Mouse (Mus musculus): ENCODE results near the gene Serp1. TPM values are rescaled to one million over a fixed set of nuclear protein-coding genes. Genes with fewer than 3 reads are reported as not detected.

Serp1 gene
- polyA plus RNA-seq, 1 experiment: not detected

GRCm38 (mm10) chr3:58524246-58524645 lies 1.4 kb downstream of the Serp1 start:
- Histone ChIP-seq H3K4me1 (ENCODE audit: control insufficient read depth, insufficient read depth, low read length) (no peaks in the 10 kb centered on the region), H3K27ac (ENCODE audit: insufficient read depth, low read depth, low read length) (no peak overlapping the region), H3K4me3 (ENCODE audit: insufficient read depth, low read depth, low read length) (no peak overlapping the region)
- TF ChIP-seq POLR2A (IDR thresholded peaks at IDR 0.05; ENCODE audit: insufficient read depth, low read depth, low read length): no peak
- no peak for TF ChIP-seq CTCF (IDR thresholded peaks at IDR 0.05; ENCODE audit: insufficient read depth, low read depth, low read length)
- 32% methylated on average over 4 of the region's 4 CpGs for WGBS

GRCm38 (mm10) chr3:58523386-58523785 lies 2.3 kb downstream of the Serp1 start:
- 94% methylated on average over 3 of the region's 3 CpGs for WGBS
- no peak overlapping the region for H3K4me3 ChIP-seq (ENCODE audit: insufficient read depth, low read depth, low read length)
- H3K27ac ChIP-seq (ENCODE audit: insufficient read depth, low read depth, low read length): no peak overlapping the region
- TF ChIP-seq CTCF (IDR thresholded peaks at IDR 0.05; ENCODE audit: insufficient read depth, low read depth, low read length) (no peak), POLR2A (IDR thresholded peaks at IDR 0.05; ENCODE audit: insufficient read depth, low read depth, low read length) (no peak)
- H3K4me1 ChIP-seq (ENCODE audit: control insufficient read depth, insufficient read depth, low read length): no peaks in the 10 kb centered on the region

- no peak overlapping the region for H3K4me3 ChIP-seq (ENCODE audit: insufficient read depth, low read depth, low read length)
- no peak overlapping the region for H3K27ac ChIP-seq (ENCODE audit: insufficient read depth, low read depth, low read length)
- no peaks in the 10 kb centered on the region for H3K4me1 ChIP-seq (ENCODE audit: control insufficient read depth, insufficient read depth, low read length)
- WGBS: 89% methylated on average over 2 of the region's 2 CpGs
- TF ChIP-seq POLR2A (IDR thresholded peaks at IDR 0.05; ENCODE audit: insufficient read depth, low read depth, low read length) (no peak), CTCF (IDR thresholded peaks at IDR 0.05; ENCODE audit: insufficient read depth, low read depth, low read length) (no peak)
These were observed 4.3 kb downstream of the Serp1 start for GRCm38 (mm10) chr3:58521361-58521760.

GRCm38 (mm10) chr3:58520286-58520685 lies 5.4 kb downstream of the Serp1 start:
- no peak overlapping the region for H3K4me3 ChIP-seq (ENCODE audit: insufficient read depth, low read depth, low read length)
- TF ChIP-seq CTCF (IDR thresholded peaks at IDR 0.05; ENCODE audit: insufficient read depth, low read depth, low read length): no peak
- no peak for TF ChIP-seq POLR2A (IDR thresholded peaks at IDR 0.05; ENCODE audit: insufficient read depth, low read depth, low read length)
- no peaks in the 10 kb centered on the region for H3K4me1 ChIP-seq (ENCODE audit: control insufficient read depth, insufficient read depth, low read length)
- WGBS: 89% methylated on average over 6 of the region's 6 CpGs
- H3K27ac ChIP-seq (ENCODE audit: insufficient read depth, low read depth, low read length): no peak overlapping the region

- H3K27ac ChIP-seq (ENCODE audit: insufficient read depth, low read depth, low read length): no peak overlapping the region
- no peaks in the 10 kb centered on the region for H3K4me1 ChIP-seq (ENCODE audit: control insufficient read depth, insufficient read depth, low read length)
- TF ChIP-seq CTCF (IDR thresholded peaks at IDR 0.05; ENCODE audit: insufficient read depth, low read depth, low read length) (no peak), POLR2A (IDR thresholded peaks at IDR 0.05; ENCODE audit: insufficient read depth, low read depth, low read length) (no peak)
- no peak overlapping the region for H3K4me3 ChIP-seq (ENCODE audit: insufficient read depth, low read depth, low read length)
- 49% methylated on average over 3 of the region's 3 CpGs for WGBS
These were observed 6.2 kb downstream of the Serp1 start for GRCm38 (mm10) chr3:58519536-58519935.

- Histone ChIP-seq H3K4me3 (ENCODE audit: insufficient read depth, low read depth, low read length) (no peak overlapping the region), H3K4me1 (ENCODE audit: control insufficient read depth, insufficient read depth, low read length) (no peaks in the 10 kb centered on the region), H3K27ac (ENCODE audit: insufficient read depth, low read depth, low read length) (no peak overlapping the region)
- WGBS: 92% methylated on average over 2 of the region's 2 CpGs
- no peak for TF ChIP-seq POLR2A (IDR thresholded peaks at IDR 0.05; ENCODE audit: insufficient read depth, low read depth, low read length)
- no peak for TF ChIP-seq CTCF (IDR thresholded peaks at IDR 0.05; ENCODE audit: insufficient read depth, low read depth, low read length)
These were observed 6.7 kb downstream of the Serp1 start for GRCm38 (mm10) chr3:58518962-58519361.

GRCm38 (mm10) chr3:58517800-58518199 lies 7.9 kb downstream of the Serp1 start:
- TF ChIP-seq POLR2A (IDR thresholded peaks at IDR 0.05; ENCODE audit: insufficient read depth, low read depth, low read length) (no peak), CTCF (IDR thresholded peaks at IDR 0.05; ENCODE audit: insufficient read depth, low read depth, low read length) (no peak)
- Histone ChIP-seq H3K4me1 (ENCODE audit: control insufficient read depth, insufficient read depth, low read length) (no peaks in the 10 kb centered on the region), H3K4me3 (ENCODE audit: insufficient read depth, low read depth, low read length) (no peak overlapping the region), H3K27ac (ENCODE audit: insufficient read depth, low read depth, low read length) (no peak overlapping the region)
- 85% methylated on average over 5 of the region's 5 CpGs for WGBS

- WGBS: 74% methylated on average over 5 of the region's 5 CpGs
- TF ChIP-seq POLR2A (IDR thresholded peaks at IDR 0.05; ENCODE audit: insufficient read depth, low read depth, low read length): no peak
- TF ChIP-seq CTCF (IDR thresholded peaks at IDR 0.05; ENCODE audit: insufficient read depth, low read depth, low read length): no peak
- Histone ChIP-seq H3K4me3 (ENCODE audit: insufficient read depth, low read depth, low read length) (no peak overlapping the region), H3K4me1 (ENCODE audit: control insufficient read depth, insufficient read depth, low read length) (no peaks in the 10 kb centered on the region), H3K27ac (ENCODE audit: insufficient read depth, low read depth, low read length) (no peak overlapping the region)
These were observed 8.4 kb downstream of the Serp1 start for GRCm38 (mm10) chr3:58517258-58517657.

GRCm38 (mm10) chr3:58516602-58516976 lies 9.1 kb downstream of the Serp1 start:
- WGBS: 79% methylated on average over 7 of the region's 7 CpGs
- Histone ChIP-seq H3K27ac (ENCODE audit: insufficient read depth, low read depth, low read length) (no peak overlapping the region), H3K4me1 (ENCODE audit: control insufficient read depth, insufficient read depth, low read length) (no peaks in the 10 kb centered on the region), H3K4me3 (ENCODE audit: insufficient read depth, low read depth, low read length) (no peak overlapping the region)
- no peak for TF ChIP-seq POLR2A (IDR thresholded peaks at IDR 0.05; ENCODE audit: insufficient read depth, low read depth, low read length)
- TF ChIP-seq CTCF (IDR thresholded peaks at IDR 0.05; ENCODE audit: insufficient read depth, low read depth, low read length): no peak
